Comparison of ENCODE assay signal across 30 mouse cellular contexts in genomic region chr5:131679523-131679922, GRCm38 (mm10).
DNase-seq lines count a peak whose midpoint lies in the region; ATAC-seq and TF ChIP-seq lines count a peak whose summit lies in the region.
"Had no signal": no experiment of that assay in that cellular context is flagged by ENCODE, and none has a peak within 500 bp of the region (broad histone marks: within the 10 kb centered on the region; RNA-seq: fewer than 3 reads in every experiment).

No protein-coding gene starts in this region.

- no peak overlapping the region for H3K4me2 ChIP-seq in forebrain, embryonic 15.5 days (replicated peaks)
- H3K4me2 ChIP-seq in forebrain, embryonic 16.5 days (ENCODE audit: low read length): no peak overlapping the region
- H3K4me2 ChIP-seq in neural tube, embryonic 13.5 days: no peak overlapping the region
- H3K4me2 ChIP-seq: embryonic facial prominence, embryonic 12.5 days; heart, embryonic 12.5 days; stomach, embryonic 15.5 days had no signal

- H3K36me3 ChIP-seq in forebrain, embryonic 15.5 days: peaks cover 5% of the 10 kb centered on the region; the same call in 1 of the 2 replicates
- no peaks in the 10 kb centered on the region; the same call in 1 of the 2 replicates for H3K36me3 ChIP-seq in forebrain, embryonic 16.5 days (ENCODE audit: control insufficient read depth, insufficient read depth)
- peaks cover 5% of the 10 kb centered on the region for H3K36me3 ChIP-seq in neural tube, embryonic 13.5 days
- H3K36me3 ChIP-seq: stomach, embryonic 15.5 days had no signal

- H3K9me3 ChIP-seq in forebrain, embryonic 15.5 days: no peaks in the 10 kb centered on the region
- H3K9me3 ChIP-seq in forebrain, embryonic 16.5 days (ENCODE audit: control insufficient read depth, low read length): peaks cover 3% of the 10 kb centered on the region; the same call in 1 of the 2 replicates
- peaks cover 8% of the 10 kb centered on the region for H3K9me3 ChIP-seq in neural tube, embryonic 13.5 days
- H3K9me3 ChIP-seq: stomach, embryonic 15.5 days had no signal

- no peak overlapping the region for H3K9ac ChIP-seq in forebrain, embryonic 15.5 days (replicated peaks)
- no peak overlapping the region for H3K9ac ChIP-seq in forebrain, embryonic 16.5 days (replicated peaks; ENCODE audit: low read depth, low read length)
- H3K9ac ChIP-seq in neural tube, embryonic 13.5 days: no peak overlapping the region
- H3K9ac ChIP-seq: embryonic facial prominence, embryonic 12.5 days; heart, embryonic 12.5 days; liver, embryonic 14.5 days; stomach, embryonic 15.5 days had no signal

- WGBS in forebrain, embryonic 15.5 days: 94% methylated on average over 1 of the region's 1 CpGs
- WGBS in forebrain, embryonic 16.5 days: 93% methylated on average over 1 of the region's 1 CpGs
- 94% methylated on average over 1 of the region's 1 CpGs for WGBS in neural tube, embryonic 13.5 days

- H3K4me3 ChIP-seq in forebrain, embryonic 15.5 days: no peak overlapping the region
- H3K4me3 ChIP-seq in forebrain, embryonic 16.5 days (replicated peaks; ENCODE audit: low read length): no peak overlapping the region
- H3K4me3 ChIP-seq in layer of hippocampus, adult 2 months: no peak overlapping the region
- no peak overlapping the region for H3K4me3 ChIP-seq in neural tube, embryonic 13.5 days
- H3K4me3 ChIP-seq: embryonic facial prominence, embryonic 12.5 days; gastrocnemius, adult 2 months; heart, adult 2 months; heart, embryonic 12.5 days; stomach, embryonic 15.5 days had no signal

- peak overlapping the region; percentile 79 for H3K27ac ChIP-seq in forebrain, embryonic 15.5 days (replicated peaks)
- H3K27ac ChIP-seq in forebrain, embryonic 16.5 days (ENCODE audit: low read length): no peak overlapping the region; the same call in 1 of the 2 replicates
- H3K27ac ChIP-seq in layer of hippocampus, adult 2 months: peak overlapping the region; percentile 79
- peak overlapping the region; percentile 61 for H3K27ac ChIP-seq in neural tube, embryonic 13.5 days (replicated peaks)
- H3K27ac ChIP-seq: embryonic facial prominence, embryonic 12.5 days; gastrocnemius, adult 2 months; heart, adult 2 months; kidney, postnatal 0 days; liver, embryonic 14.5 days; macrophage; stomach, embryonic 15.5 days had no signal

- DNase-seq in layer of hippocampus, adult 2 months (ENCODE audit: low spot score in 2 of 2): no peak
- no peak for DNase-seq in layer of hippocampus, adult 8-10 months (ENCODE audit: low spot score in 2 of 2)
- no peak for DNase-seq in neural tube, embryonic 10.5 days (ENCODE audit: extremely low spot score, low spot score)
- DNase-seq in kidney, postnatal 36 days: no peak
- no peak for DNase-seq in right cerebral cortex, adult 18-20 months
- DNase-seq: adrenal gland, postnatal 14 days; cerebellum, adult 11-12 months; cerebellum, adult 9-11 months; embryo, embryonic 11 days; gastrocnemius, adult 2 months; heart, adult 2 months; heart, postnatal 4 days; kidney, adult 8-10 months; liver; lung, adult 2 months; lung, postnatal 10 days; retina, postnatal 1 day; right cerebral cortex, postnatal 25 days; thymus, postnatal 14 days had no signal

- no peak for TF ChIP-seq CTCF in layer of hippocampus, adult 2 months (conservative IDR thresholded peaks at IDR 0.05)

- H3K4me1 ChIP-seq in forebrain, embryonic 15.5 days: peaks cover 24% of the 10 kb centered on the region
- H3K4me1 ChIP-seq in forebrain, embryonic 16.5 days (replicated peaks; ENCODE audit: control insufficient read depth, insufficient read depth, low read length): peaks cover 13% of the 10 kb centered on the region
- peaks cover 49% of the 10 kb centered on the region for H3K4me1 ChIP-seq in neural tube, embryonic 13.5 days (replicated peaks)
- H3K4me1 ChIP-seq: heart, embryonic 12.5 days; stomach, embryonic 15.5 days had no signal

- ATAC-seq in forebrain, embryonic 15.5 days (replicated peaks): no peak
- ATAC-seq in forebrain, embryonic 16.5 days: no peak
- no peak for ATAC-seq in neural tube, embryonic 13.5 days (ENCODE audit: low read depth)
- ATAC-seq: inflammation-experienced regulatory T-cells, adult 6 months; Patski had no signal

- H3K27me3 ChIP-seq in forebrain, embryonic 15.5 days: no peaks in the 10 kb centered on the region
- no peaks in the 10 kb centered on the region for H3K27me3 ChIP-seq in forebrain, embryonic 16.5 days (replicated peaks; ENCODE audit: control insufficient read depth, insufficient read depth, low read length)
- H3K27me3 ChIP-seq in neural tube, embryonic 13.5 days: no peaks in the 10 kb centered on the region; the same call in 1 of the 2 replicates
- H3K27me3 ChIP-seq: embryonic facial prominence, embryonic 12.5 days; heart, embryonic 12.5 days; stomach, embryonic 15.5 days had no signal
